Mouse (Mus musculus): Measurements from ENCODE around the gene Gm7534.

DNA sequence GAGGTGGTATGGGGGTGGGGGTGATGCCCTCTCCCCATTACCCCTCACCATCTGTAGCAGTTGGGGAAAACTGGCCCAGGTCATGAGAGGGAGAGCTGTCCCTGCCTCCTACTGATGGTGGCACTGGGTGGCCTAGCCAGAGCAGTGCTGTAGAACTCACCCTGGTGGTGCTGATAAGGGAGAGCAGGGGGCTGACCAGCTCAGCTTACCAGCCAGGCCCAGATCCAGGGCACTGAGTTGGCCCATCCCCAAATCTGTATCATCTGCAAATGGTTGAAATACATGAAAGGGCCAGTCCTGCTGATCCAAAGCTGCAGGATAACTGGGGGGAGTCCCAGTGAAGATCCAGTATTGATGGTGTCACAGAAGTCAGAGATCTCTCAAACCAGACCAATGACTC lies 21.0 kb downstream of the Gm7534 start:
- no peak for TF ChIP-seq EP300 (IDR thresholded peaks at IDR 0.05)
- no peak for TF ChIP-seq CTCF (IDR thresholded peaks at IDR 0.05)
